Mouse (Mus musculus): ENCODE data around the gene Nop56. TPM values are rescaled to one million over a fixed set of nuclear protein-coding genes. Genes with fewer than 3 reads are reported as not detected.

The Nop56 gene
- 115 and 124 TPM in 2 replicates for total RNA-seq (2021)
- long read RNA-seq, experiment 1, transcript Nop56-202 (12 exons, 1,877 nt) = major isoform, 70 of 109 reads
- long read RNA-seq, experiment 1, partial matches to known transcripts = 14 of 109 reads
- long read RNA-seq, experiment 1, other reads (novel, unspliced or antisense) = 22 of 109 reads
- long read RNA-seq, experiment 2, transcript Nop56-202 (12 exons, 1,877 nt) = major isoform, 46 of 86 reads
- long read RNA-seq, experiment 2, partial matches to known transcripts = 16 of 86 reads
- long read RNA-seq, experiment 2, other reads (novel, unspliced or antisense) = 20 of 86 reads

- DNase-seq = peak; percentile 99
Measured at GRCm38 (mm10) chr2:130274149-130274861, at the start of gene Nop56. Gene Nop56, plus strand, starts transcription at chr2:130274430.

DNA sequence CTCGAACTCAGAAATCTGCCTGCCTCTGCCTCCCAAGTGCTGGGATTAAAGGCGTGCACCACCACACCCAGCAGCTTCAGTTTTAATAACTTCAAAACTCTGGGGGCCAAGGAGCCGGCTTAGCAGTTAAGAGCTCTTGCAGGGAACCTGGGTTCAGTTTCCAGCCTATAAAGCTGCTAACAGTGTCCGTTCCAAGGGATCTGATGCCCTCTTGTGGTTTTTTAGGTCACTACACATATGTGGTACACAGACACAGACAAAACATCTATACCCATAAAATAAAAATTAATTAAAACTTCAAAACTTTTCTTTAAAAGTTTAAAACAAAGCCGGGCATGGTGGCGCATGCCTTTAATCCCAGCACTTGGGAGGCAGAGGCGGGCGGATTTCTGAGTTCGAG, 27.3 kb upstream of the Nop56 start:
- DNase-seq = peak; percentile 33

GRCm38 (mm10) chr2:130248226-130248625, 26.0 kb upstream of the Nop56 start:
- DNase-seq = no peak

GRCm38 (mm10) chr2:130256762-130257161, 17.5 kb upstream of the Nop56 start:
- no peak for DNase-seq

DNA sequence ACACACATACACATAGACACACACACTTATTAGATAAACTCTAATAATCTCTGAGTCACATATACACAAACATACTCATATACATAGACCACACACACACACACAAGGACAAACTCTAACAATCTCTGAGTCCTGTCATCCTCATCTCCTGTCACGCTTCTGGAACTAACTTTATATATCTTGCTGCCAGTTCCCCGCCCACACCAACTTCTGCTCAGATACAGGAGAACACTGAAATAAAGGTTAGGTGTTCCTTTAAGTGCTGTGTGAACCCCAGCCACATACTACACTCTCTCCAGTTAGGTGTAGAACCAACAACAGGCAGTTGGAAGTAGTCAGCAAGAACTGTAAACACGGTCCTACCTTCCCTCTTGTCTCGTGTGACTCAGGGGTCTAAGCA, 13.4 kb upstream of the Nop56 start:
- DNase-seq = no peak

DNA sequence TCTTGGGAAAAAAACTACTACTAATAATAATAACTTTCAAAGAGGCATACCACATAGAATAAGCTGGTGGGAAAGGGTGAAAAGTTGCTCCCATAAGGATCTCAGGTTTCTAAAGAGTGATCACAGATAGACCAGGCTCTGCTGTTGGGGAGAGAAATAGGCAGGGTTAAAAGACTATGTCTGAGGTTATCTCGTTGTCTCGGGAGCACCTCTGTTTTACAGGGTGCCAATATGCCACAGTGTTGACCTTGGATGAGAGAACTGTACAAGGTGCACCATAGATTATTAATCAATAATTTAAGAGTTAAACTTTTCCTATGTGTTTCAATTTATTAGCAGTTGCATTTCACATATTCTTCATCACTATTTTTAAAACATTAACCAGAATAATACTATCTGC, 12.3 kb upstream of the Nop56 start:
- DNase-seq = no peak

DNA sequence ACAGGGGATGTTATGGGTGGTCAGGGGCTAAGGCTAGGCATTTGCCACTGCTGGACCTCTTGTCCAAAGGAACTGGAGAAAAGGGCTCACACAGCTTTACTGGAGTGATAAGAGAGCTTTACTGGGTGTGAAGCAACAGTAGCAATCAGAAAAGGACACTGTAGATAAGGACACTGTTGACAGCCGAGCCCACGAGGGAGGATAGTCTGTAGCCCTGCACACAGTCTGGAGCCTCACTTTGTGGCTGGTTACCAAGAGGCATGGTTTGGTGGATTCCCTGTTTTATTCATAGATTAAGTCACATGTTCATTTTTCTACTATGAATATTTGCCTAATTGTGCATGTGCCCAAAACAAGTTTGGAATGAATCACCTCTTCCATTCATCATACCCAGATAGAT, 11.8 kb upstream of the Nop56 start:
- no peak for DNase-seq

DNA sequence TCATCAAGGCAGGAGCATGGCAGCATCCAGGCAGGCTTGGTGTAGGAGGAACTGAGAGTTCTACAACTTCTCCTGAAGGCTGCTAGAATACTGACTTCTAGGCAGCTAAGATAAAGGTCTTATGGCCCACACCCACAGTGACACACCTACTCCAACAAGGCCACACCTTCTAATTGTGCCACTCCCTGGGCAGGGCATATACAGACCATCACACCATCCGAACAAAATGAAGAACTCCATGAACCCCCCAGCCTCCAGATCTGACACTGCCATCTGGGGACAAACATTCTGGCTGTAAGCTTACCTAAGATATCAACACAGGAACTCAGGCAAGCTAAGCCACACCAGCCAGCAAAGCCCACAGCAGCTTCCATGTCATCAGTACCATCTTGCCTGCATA, 8.7 kb upstream of the Nop56 start:
- DNase-seq = no peak

DNA sequence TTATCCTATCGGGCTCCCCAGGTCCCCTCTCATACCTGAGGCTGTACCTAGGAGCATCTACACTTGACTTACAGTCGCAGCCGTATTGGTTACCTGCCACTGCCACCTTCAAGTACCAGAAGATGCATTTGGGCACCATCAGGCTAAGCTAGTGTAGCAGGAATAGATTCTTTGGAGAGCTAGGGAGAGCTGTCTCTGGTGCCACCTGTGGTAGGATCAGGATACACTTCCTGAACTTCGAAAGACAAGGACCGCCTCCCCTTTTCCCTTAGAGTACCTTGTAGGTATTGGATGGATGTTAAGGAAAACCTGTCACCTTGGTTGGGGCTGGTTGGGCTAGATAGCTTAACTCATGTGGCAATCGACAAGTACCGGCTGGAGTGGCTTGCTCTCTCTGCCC, 6.2 kb upstream of the Nop56 start:
- no peak for DNase-seq

GRCm38 (mm10) chr2:130273732-130274131, 498 bp upstream of the Nop56 start:
- no peak for DNase-seq

- no peak for DNase-seq
Measured at GRCm38 (mm10) chr2:130274862-130275261, 632 bp downstream of the Nop56 start.

- peak; percentile 85 for DNase-seq
Measured at GRCm38 (mm10) chr2:130275649-130276048, 1.4 kb downstream of the Nop56 start.

GRCm38 (mm10) chr2:130279600-130280091, 5.4 kb downstream of the Nop56 start:
- DNase-seq = no peak

DNA sequence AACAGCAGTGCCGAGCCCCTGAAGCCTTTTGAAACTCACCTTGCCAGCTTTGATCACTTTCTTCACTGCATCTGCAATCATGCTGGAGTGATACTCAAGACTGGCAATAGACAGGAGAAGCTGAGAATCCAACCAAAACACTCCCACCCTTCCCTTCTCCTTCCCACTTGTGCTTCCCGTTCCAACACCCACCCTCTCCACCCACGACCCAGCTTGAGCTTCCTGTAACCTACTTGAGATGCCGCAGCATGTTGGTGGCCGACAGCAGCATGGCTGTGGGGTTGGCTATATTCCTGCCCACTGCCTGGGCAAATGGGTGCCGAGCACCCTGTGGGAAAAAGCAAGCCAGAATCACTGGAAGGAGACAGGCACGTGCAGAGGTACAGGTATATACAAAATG, 6.0 kb downstream of the Nop56 start:
- no peak for DNase-seq

DNA sequence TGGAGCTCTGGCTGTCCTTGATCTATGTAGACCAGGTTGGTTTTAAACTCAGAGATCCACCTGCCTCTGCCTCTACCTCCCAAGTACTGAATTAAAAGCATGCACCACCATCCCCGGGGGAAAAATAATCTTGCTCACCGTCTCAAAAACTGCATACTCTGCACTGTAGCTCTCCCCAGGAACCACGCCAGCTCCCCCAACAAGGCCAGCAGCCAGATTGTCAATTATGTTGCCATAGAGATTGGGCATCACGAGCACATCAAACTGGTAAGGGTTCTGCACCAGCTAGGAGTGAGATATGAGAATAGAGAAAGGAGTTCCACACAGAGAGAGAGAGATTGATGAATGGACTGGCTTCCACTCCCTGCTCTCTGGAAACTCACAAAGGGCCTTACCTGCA, 6.6 kb downstream of the Nop56 start:
- no peak for DNase-seq

DNA sequence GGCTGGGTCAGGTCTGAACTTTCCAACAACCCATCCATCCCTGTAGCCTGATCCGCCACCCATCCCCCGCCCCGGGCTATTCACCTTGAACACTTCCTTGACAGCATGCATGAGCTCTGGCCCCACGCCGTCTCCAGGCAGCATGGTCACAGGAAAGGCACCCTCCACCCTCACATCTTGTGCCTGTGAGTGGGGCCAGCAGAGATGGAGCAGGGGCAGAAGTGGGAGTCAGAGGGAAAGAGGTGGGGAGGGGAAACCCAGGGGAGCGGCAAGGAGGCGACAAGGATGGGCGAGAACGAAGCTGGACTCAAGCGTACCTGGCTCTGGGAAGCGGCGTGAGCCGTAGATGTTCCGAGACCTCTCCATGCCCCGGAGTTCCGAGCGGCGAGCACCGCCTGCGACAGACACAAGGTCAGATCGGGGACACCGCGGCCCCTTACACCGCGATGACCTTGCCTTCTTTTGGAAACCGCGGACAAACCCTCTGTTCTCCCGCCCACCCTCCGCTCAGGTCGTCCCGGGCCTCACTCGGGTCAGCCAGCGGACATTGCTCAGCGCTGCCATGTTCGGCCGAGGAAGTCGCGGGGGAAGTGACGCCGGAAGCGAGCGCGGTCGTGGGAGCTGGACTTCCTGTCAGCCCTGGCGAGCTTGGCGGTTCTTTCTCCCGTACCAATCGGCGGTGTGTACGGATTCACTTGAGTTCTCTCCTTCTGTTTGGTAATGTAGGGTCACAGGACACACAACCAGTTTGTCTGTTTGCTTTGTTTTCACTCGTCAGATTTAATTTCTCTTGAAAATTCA, 9.8 kb downstream of the Nop56 start, which contains the start of gene Idh3b:
Gene Idh3b, minus strand, starts transcription at position 694 of the 801 bp plus-strand sequence.
- DNase-seq = peak; percentile 96

DNA sequence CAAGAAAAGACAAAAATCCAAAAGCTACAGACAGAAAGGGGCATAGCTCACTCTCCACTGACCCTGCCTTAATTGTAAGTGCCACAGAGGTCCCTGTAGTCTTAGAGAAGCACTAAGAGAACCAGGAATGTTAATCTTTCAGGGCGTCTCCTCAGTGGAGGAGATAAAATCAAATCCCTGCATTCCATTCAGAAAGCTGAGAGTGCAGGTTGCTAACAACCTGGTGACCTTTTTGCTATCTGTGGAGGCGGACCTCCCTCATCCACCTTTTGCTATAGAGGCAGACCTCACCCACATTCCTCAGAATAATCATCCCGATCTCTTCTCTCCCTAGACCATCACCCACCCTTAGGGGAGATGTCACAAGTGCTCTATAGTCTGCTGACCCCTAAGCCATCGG, 14.9 kb downstream of the Nop56 start:
- DNase-seq = no peak

- peak; percentile 77 for DNase-seq
Measured at GRCm38 (mm10) chr2:130291434-130291833, 17.2 kb downstream of the Nop56 start.

GRCm38 (mm10) chr2:130293009-130293408, 18.8 kb downstream of the Nop56 start:
- no peak for DNase-seq

DNA sequence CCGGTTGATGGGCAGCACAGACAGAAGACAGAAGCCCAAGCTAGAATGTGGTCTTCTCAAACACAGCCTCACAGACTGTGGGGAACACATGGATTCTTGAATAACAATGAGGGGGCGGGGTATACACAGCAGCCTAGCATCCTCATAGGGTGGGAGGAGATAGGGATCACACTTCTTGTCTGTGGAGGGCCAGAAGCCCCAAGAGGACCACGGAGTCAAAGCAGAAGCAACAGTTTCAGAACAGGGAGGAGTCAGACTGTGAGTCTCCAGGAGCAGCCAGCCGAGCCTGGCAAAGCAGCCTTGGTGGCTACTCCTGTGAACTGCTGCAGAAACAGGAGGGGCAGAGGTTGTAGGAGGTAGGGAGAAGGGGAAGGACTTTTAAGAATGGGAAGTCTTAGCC, 19.3 kb downstream of the Nop56 start:
- no peak for DNase-seq

- DNase-seq = no peak
Measured at GRCm38 (mm10) chr2:130294218-130294935, 20.1 kb downstream of the Nop56 start.

DNA sequence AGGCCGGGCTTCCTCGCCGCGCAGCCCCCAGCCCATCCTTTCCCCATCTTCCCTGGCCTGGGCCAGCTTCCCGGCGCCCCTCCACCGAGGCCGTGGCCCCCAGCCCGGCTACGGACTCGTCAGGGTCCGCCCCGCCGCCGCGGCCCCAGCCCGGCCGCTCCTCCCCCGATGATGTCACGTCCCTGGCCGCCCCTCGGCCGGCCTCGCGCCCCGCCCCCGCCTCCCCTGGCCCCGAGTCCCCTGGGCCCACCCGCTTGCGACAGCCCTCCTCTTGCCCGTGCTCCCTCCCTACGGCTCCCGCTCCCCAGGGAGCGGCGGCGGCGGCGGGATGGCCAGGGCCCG, 20.7 kb downstream of the Nop56 start, which contains the start of gene Ebf4:
Gene Ebf4, plus strand, starts transcription at position 234 of the 342 bp plus-strand sequence.
- peak; percentile 67 for DNase-seq
